ENCODE assay signal across 8 mouse cellular contexts in genomic region chrX:11087913-11088312, GRCm38 (mm10).
DNase-seq lines count a peak whose midpoint lies in the region; ATAC-seq and TF ChIP-seq lines count a peak whose summit lies in the region.

No protein-coding gene starts in this region.

- H3K27ac ChIP-seq in forebrain, embryonic 14.5 days (ENCODE audit: low read depth, low read length), result no peak overlapping the region
- no peak overlapping the region for H3K27ac ChIP-seq in hindbrain, embryonic 16.5 days (ENCODE audit: low read depth, low read length)
- no peak overlapping the region for H3K27ac ChIP-seq in limb, embryonic 11.5 days (replicated peaks; ENCODE audit: low read depth, low read length)
- H3K27ac ChIP-seq in midbrain, embryonic 13.5 days, result peak overlapping the region; percentile 44; the same call in 1 of the 2 replicates
- H3K27ac ChIP-seq in thymus, adult 2 months (ENCODE audit: control insufficient read depth, insufficient read depth, low read length), result no peak overlapping the region

- 28% methylated on average over 14 of the region's 14 CpGs for WGBS in forebrain, embryonic 14.5 days
- 19% methylated on average over 13 of the region's 14 CpGs for WGBS in hindbrain, embryonic 16.5 days
- WGBS in limb, embryonic 11.5 days, result 26% methylated on average over 14 of the region's 14 CpGs
- 31% methylated on average over 14 of the region's 14 CpGs for WGBS in midbrain, embryonic 13.5 days
- 4% methylated on average over 14 of the region's 14 CpGs for WGBS in thymus, adult 2 months

- H3K4me1 ChIP-seq in forebrain, embryonic 14.5 days (ENCODE audit: control insufficient read depth, insufficient read depth, low read length), result no peaks in the 10 kb centered on the region
- H3K4me1 ChIP-seq in hindbrain, embryonic 16.5 days (ENCODE audit: control insufficient read depth, insufficient read depth, low read depth, low read length), result peaks cover 2% of the 10 kb centered on the region; the same call in 1 of the 2 replicates
- no peaks in the 10 kb centered on the region for H3K4me1 ChIP-seq in limb, embryonic 11.5 days (ENCODE audit: control insufficient read depth, insufficient read depth, low read length)
- H3K4me1 ChIP-seq in midbrain, embryonic 13.5 days (replicated peaks), result peaks cover 7% of the 10 kb centered on the region; the same call in 1 of the 2 replicates
- no peaks in the 10 kb centered on the region; the same call in 1 of the 2 replicates for H3K4me1 ChIP-seq in thymus, adult 2 months (replicated peaks; ENCODE audit: control insufficient read depth, insufficient read depth, low read length)

- no peaks in the 10 kb centered on the region for H3K27me3 ChIP-seq in forebrain, embryonic 14.5 days (replicated peaks; ENCODE audit: control insufficient read depth, insufficient read depth, low read length)
- H3K27me3 ChIP-seq in hindbrain, embryonic 16.5 days (replicated peaks; ENCODE audit: control insufficient read depth, insufficient read depth, low read length), result no peaks in the 10 kb centered on the region
- H3K27me3 ChIP-seq in limb, embryonic 11.5 days (ENCODE audit: control insufficient read depth, insufficient read depth, low read length), result 0 out of 2 replicates have a peak, but pooled peaks cover 2% of the 10 kb centered on the region
- 0 out of 2 replicates have a peak, but pooled peaks cover 4% of the 10 kb centered on the region for H3K27me3 ChIP-seq in midbrain, embryonic 13.5 days
- no peaks in the 10 kb centered on the region for H3K27me3 ChIP-seq in thymus, adult 2 months (ENCODE audit: control insufficient read depth, insufficient read depth, low read length)

- no peak overlapping the region for H3K4me3 ChIP-seq in forebrain, embryonic 14.5 days (ENCODE audit: low read depth, low read length)
- H3K4me3 ChIP-seq in hindbrain, embryonic 16.5 days (ENCODE audit: low read length), result no peak overlapping the region
- no peak overlapping the region for H3K4me3 ChIP-seq in limb, embryonic 11.5 days (ENCODE audit: low read depth, low read length)
- no peak overlapping the region for H3K4me3 ChIP-seq in midbrain, embryonic 13.5 days (replicated peaks)
- no peak overlapping the region for H3K4me3 ChIP-seq in thymus, adult 2 months (ENCODE audit: control insufficient read depth, insufficient read depth, low read length)

- ATAC-seq in forebrain, embryonic 14.5 days, result peak; percentile 54
- peak; percentile 69 for ATAC-seq in hindbrain, embryonic 16.5 days
- no peak for ATAC-seq in limb, embryonic 11.5 days (ENCODE audit: insufficient number of reproducible peaks, low FRiP score, low TSS enrichment, low read depth)
- ATAC-seq in midbrain, embryonic 13.5 days, result peak; percentile 62

- peak overlapping the region; percentile 34 for H3K4me2 ChIP-seq in forebrain, embryonic 14.5 days (ENCODE audit: low read length)
- H3K4me2 ChIP-seq in hindbrain, embryonic 16.5 days (ENCODE audit: low read length), result peak overlapping the region; percentile 43
- no peak overlapping the region for H3K4me2 ChIP-seq in limb, embryonic 11.5 days (ENCODE audit: low read depth, severe bottlenecking)
- peak overlapping the region; percentile 36 for H3K4me2 ChIP-seq in midbrain, embryonic 13.5 days (replicated peaks)

- DNase-seq in adrenal gland, adult (ENCODE audit: inconsistent age in 2 of 2, low spot score in 1 of 2), result peak; percentile 22 to 54
- no peak for DNase-seq in adrenal gland, postnatal 4 days (ENCODE audit: low spot score in 2 of 2)
- peak; percentile 35 for DNase-seq in adrenal gland, postnatal 14 days
- DNase-seq in forebrain, embryonic 14.5 days (ENCODE audit: low spot score), result peak; percentile 63
- DNase-seq in limb, embryonic 11.5 days (ENCODE audit: low spot score), result peak; percentile 50
- DNase-seq in thymus, adult 2 months, result peak; percentile 43

- H3K36me3 ChIP-seq in forebrain, embryonic 14.5 days (ENCODE audit: control insufficient read depth, insufficient read depth, low read length), result no peaks in the 10 kb centered on the region
- no peaks in the 10 kb centered on the region for H3K36me3 ChIP-seq in hindbrain, embryonic 16.5 days (ENCODE audit: control insufficient read depth, insufficient read depth, low read length)
- H3K36me3 ChIP-seq in limb, embryonic 11.5 days (ENCODE audit: control insufficient read depth, insufficient read depth, low read length), result no peaks in the 10 kb centered on the region
- no peaks in the 10 kb centered on the region for H3K36me3 ChIP-seq in midbrain, embryonic 13.5 days
- no peaks in the 10 kb centered on the region for H3K36me3 ChIP-seq in thymus, adult 2 months (ENCODE audit: control insufficient read depth, insufficient read depth, low read length)

- TF ChIP-seq CTCF in thymus, adult 2 months (IDR thresholded peaks at IDR 0.05; ENCODE audit: borderline replicate concordance, control insufficient read depth, extremely low read depth, insufficient read depth, low read length, poor library complexity), result peak; percentile 43; the same call in 1 of the 2 replicates

- H3K9me3 ChIP-seq in forebrain, embryonic 14.5 days (replicated peaks; ENCODE audit: control insufficient read depth, low read length), result no peaks in the 10 kb centered on the region
- H3K9me3 ChIP-seq in hindbrain, embryonic 16.5 days (ENCODE audit: control insufficient read depth, low read length), result no peaks in the 10 kb centered on the region
- H3K9me3 ChIP-seq in limb, embryonic 11.5 days (ENCODE audit: control insufficient read depth, low read length), result no peaks in the 10 kb centered on the region
- no peaks in the 10 kb centered on the region for H3K9me3 ChIP-seq in midbrain, embryonic 13.5 days

- TF ChIP-seq POLR2A in thymus, adult 2 months (IDR thresholded peaks at IDR 0.05; ENCODE audit: control insufficient read depth, extremely low read depth, insufficient read depth, low read length, poor library complexity), result no peak

- no peak overlapping the region for H3K9ac ChIP-seq in forebrain, embryonic 14.5 days (ENCODE audit: low read length)
- H3K9ac ChIP-seq in hindbrain, embryonic 16.5 days (ENCODE audit: low read depth, low read length), result no peak overlapping the region
- no peak overlapping the region for H3K9ac ChIP-seq in limb, embryonic 11.5 days (ENCODE audit: low read length)
- no peak overlapping the region for H3K9ac ChIP-seq in midbrain, embryonic 13.5 days (replicated peaks)

Comparison
In these comparisons a context has a peak if more than half of its experiments do, and no peak if none do; other contexts are left out.
1. DNase-seq: peak in adrenal gland, adult (2 of 2), adrenal gland, postnatal 14 days (single experiment), forebrain, embryonic 14.5 days (single experiment), limb, embryonic 11.5 days (single experiment) and thymus, adult 2 months (single experiment); none in adrenal gland, postnatal 4 days (0 of 2).